Mouse (Mus musculus): ENCODE measurements around the gene Prf1. TPM values are rescaled to one million over a fixed set of nuclear protein-coding genes. Genes with fewer than 3 reads are reported as not detected.
A peak's percentile ranks its signal among the peaks of the same experiment; 100 is the strongest.

Gene Prf1
- total RNA-seq, 2 experiments from 2014 or later: not detected

DNA sequence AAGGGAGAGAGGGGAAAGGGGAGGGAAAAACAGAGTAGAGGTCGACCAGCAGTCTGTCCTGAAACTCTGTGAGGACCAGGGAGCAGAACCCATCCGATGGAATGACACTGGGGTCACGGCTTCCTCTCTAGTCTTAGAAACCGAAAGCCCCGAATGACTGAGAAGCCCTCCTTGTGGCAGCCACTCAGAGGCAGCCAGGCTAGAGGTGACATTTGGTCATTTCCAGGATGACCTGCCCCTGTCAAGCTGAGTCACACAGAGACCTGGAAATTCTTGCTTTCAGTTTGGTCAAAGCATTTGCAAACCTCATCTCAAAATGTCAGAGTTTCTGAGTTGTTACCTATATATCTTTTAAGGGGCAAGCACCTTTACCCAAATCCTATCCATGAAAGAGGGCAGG lies 16.5 kb upstream of the Prf1 start:
- no peak for DNase-seq
- intact Hi-C loops (cut with DNase I; ENCODE audit: low total_unique reads): no loop called here

DNA sequence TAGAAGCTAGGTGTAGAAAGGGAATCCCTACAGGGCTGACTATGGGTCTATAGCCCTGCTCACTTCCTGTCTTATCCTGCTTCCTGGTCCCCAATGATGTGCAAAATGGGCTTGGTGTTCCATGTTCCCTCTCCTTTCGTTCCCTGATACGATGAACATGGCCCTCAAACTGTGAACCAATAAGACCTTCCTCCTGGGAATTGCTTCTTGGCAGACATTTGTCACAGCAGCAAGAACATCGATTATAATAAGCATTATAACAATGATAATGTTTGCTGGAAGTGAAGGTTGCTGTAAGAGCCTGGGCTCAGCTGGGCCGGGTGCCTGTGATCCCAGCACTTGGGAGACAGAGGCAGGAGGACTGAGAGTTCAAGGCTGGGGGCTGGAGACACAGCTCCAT lies 13.3 kb upstream of the Prf1 start:
- no peak for DNase-seq
- intact Hi-C loops (cut with DNase I; ENCODE audit: low total_unique reads): no loop called here

DNA sequence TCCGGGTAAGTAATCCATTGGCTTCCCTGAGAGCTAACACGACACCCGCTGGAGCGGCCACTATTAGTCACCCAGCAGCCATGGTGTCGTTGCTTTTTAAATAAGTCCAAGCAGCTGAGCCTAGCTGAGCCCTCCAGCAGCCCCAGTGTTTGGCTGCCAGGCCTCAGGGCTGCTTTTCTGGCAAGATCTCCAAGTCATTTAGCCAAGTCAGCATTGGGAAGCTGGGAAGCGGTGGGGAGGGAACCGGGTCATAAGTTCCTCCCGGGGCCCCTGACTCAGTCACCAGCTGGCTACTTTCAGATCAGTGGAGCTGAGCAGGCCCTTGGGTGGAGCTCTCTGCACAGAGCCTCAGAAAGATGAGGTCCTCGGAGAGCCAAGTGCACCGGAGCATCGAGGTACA lies 12.4 kb upstream of the Prf1 start:
- intact Hi-C loops (cut with DNase I; ENCODE audit: low total_unique reads): no loop called here
- peak; percentile 80 for DNase-seq

DNA sequence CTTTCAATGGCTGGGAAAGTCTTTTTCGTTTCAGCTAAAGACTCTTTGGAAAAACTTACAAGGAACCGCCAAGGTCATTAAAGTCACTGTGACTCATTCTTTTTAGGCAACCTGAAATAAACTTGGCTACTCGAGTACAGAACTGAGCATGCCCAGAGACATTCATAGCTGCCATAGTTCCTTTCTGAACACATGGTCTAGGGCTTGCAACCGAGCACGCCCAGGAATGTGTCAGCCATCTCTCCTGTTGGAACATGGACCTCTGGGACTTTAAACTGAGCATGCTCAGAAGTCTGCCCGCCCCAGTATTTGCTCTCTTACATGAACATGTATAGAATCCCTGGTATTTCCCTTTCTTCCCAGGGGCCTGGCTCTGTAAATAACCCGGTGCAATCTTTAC lies 11.4 kb upstream of the Prf1 start:
- DNase-seq: peak; percentile 37
- intact Hi-C loops (cut with DNase I; ENCODE audit: low total_unique reads): no loop called here

DNA sequence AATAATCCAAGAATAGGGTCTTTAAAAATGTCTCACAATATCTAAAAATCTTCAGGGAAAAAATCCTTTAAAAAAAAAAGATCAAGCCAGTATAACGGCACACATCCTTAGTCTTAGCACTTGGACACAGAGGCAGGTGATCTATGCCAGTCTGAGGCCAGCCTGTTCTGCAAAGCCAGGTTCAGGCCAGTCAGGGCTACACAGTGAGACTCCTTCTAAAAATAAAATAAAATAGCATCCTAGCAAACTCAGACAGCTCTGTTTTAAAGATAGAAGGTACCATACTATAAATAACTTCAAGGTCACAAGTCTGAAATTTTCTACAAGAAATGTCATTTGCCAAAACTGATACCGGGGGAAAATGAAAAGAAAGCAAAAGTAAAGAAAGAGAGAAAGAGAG lies 7.6 kb upstream of the Prf1 start:
- DNase-seq: no peak
- intact Hi-C loops (cut with DNase I; ENCODE audit: low total_unique reads): no loop called here

DNA sequence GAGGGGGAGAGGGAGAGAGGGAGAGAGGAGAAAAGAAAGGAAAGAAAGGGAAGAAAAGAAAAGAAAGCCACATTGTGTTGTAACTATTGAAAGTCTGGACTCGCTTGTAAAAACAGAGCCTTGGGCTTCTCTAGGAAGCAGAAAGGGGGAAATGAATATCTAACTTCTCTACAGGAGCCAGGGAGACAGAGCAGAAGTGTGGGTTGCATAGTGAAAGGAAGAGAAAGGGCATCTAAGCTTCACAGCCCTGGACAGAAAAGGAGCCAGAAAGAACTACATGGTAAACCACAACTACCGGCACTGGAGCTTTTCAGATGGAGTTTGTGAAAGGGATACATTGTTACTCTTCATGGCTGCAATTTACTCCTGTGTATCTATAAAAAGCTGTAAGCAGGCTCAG lies 7.2 kb upstream of the Prf1 start:
- intact Hi-C loops (cut with DNase I; ENCODE audit: low total_unique reads): no loop called here

DNA sequence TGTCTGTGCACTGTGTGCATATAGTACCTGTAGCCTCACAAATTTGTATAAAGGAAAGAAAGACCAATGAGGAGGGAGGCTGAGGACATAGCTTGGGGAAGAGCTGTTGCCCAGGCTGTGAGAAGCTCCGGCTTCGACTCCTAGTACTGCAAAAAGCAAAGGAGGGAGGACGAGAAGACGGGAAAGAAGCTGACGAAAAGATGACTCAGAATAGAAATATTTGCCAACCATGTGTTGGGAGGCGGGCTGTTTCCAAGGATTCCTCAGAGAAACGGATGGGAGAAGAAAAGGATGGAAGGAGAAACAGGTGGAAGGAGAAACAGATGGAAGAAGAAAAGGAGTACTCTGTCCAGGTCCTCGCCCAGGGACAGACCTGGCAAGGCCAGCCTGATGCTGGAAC lies 3.4 kb upstream of the Prf1 start:
- no peak for DNase-seq
- intact Hi-C loops (cut with DNase I; ENCODE audit: low total_unique reads): no loop called here

More for the DNA sequence above, 7.2 kb upstream of the Prf1 start:
- DNase-seq: no peak

DNA sequence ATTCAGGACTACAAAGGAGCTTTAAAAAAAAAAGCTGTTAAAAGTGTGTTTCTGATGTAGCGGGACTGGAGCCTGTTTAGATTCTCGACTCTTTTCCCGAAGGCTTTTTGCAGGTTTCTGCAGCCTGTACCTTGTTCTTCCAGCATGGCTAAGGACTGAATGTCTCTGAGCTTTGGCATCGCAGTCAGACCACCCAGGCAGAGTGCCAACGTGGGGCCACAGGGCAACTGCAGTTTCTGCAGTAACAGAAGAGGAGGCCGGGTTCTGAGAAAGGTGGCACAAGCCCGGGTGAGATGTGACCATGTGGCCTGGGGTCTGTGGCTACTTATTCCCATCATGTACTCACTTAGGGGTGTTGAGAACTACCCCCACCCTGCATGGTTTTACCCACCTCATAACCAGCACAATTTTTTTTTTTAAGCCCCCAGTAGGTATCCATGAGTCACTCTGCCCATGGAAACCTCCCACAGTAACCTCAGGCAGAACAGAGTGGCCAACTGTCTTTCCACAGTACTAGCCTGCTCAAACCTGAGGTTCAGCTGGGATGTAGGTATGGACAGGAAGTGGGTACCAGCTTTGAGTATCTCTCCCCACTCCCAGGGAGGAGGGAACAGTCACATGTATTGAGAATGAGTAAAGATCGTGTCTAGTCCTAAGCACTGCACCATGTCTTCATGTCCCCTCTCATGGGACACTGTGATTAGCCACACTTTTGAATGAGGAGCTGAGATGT lies 754 bp upstream of the Prf1 start:
- DNase-seq: no peak
- intact Hi-C loops (cut with DNase I; ENCODE audit: low total_unique reads): no loop called here

DNA sequence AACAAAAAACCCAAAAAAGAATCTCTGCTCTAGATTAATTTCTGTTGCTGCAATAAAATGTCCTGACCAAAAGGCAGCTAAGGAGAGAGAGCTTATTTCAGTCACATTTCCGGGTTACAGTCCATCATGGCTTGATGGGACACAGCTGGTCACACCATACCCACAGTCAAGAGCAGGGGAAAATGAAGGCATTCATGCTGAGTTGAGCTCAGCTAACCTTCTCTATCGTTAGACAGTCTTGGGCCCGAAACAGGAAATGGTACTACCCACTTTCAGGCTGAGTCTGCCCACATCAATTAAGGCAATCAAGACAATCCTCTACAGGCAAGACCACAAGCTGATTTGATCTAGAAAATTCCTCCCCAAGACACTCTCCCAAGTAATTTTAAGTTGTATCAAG lies 3.4 kb downstream of the Prf1 start:
- intact Hi-C loops (cut with DNase I; ENCODE audit: low total_unique reads): no loop called here
- DNase-seq: no peak

DNA sequence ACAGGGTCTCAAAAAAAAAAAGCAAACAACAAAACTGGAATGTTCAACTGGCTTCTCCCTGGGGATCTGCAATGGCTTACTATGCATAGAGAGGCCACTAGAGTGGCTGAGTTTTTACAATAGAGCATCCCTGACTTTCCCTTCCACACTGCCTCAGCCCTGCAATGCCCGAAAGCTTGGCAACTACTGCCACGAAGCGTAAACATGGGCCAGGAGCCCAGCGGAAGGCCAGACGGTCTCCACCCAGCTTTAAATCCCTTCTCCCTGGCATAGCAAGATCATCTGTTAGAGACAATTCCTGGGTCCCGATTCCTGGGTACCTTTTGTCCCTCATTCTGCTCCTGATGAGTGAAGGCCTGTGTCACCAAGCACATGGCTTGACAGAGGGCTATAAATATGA lies 6.4 kb downstream of the Prf1 start:
- intact Hi-C loops (cut with DNase I; ENCODE audit: low total_unique reads): no loop called here
- no peak for DNase-seq

DNA sequence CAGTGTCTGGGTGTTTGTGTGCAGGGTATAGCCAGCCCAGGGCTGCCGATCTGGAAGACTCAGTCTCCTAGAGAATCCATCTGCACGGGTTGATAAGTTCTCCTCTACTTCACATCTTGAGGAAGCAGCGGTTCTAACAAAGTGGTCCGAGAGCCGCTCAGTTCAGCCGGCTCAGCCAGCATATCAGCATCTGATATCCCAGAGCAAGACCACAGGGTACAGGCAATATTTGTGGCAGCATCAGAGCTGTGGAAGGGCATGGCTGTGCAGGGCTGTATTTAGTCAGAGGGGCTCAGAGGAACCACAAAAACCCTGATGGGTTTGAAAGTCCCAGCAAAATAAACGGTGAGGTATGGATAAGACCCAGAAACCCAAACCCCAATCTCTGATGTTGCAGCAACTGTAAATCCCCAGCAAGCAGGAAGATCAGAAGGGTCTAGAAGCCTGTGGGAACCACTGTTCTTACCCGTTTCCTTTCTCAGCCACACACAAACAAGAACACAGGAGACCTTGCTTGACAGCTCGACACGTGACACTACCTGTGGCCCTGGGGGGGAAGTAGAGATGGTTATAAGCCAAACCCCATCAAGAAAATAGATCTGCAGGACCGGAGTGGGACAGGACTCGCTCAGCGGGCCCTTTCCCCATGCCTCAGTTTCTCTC lies 8.4 kb downstream of the Prf1 start:
- no peak for DNase-seq
- intact Hi-C loops (cut with DNase I; ENCODE audit: low total_unique reads): no loop called here

DNA sequence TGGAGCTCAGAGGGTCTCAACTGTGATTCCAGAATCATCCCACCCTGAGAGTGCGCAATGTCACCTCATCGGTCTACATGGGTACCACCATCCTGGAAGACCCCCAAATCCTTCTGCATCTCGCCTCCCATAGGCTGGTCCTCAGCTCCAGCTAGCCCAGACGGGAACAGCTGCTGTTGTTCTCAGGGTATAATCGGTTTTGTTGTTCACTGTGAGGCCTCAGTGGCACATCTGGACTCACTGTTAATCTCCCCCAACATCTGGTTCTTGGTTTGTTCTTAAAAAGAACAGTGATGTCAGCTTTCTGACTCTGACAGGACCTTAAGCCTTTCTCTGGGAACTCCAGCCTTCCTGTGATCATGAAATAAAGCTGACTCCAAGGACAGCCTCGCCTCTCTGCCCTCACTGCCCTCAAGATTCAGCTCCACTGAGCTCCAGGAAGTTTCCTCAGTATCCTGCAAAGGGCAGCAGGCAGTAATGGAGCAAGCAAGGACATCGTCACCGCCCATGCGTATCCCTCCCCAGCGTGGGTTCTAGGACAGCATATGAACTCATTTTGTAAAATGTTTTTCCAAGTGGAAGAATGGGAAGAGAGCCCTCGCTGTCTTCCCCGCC lies 11.2 kb downstream of the Prf1 start:
- DNase-seq: no peak
- intact Hi-C loops (cut with DNase I; ENCODE audit: low total_unique reads): no loop called here

DNA sequence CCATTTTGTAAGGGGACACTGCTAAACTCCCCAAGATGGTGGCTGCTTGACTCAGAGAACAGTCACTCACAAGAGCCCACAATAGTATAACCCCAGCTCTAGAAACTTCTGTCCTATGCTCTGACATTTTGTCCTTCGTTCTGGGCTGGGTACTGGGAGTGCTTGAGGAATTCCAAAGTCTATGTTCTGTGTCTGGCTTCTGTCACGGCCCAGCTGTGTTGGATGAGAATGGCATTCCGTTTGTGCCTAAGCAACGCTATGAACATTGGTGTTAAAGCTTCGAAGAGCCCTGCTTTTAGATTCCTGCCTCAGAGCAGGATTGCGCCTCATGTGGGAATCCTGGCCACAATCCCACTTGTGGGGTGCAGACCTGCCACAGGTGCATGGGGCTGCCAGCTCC lies 14.5 kb downstream of the Prf1 start:
- intact Hi-C loops (cut with DNase I; ENCODE audit: low total_unique reads): no loop called here
- no peak for DNase-seq

DNA sequence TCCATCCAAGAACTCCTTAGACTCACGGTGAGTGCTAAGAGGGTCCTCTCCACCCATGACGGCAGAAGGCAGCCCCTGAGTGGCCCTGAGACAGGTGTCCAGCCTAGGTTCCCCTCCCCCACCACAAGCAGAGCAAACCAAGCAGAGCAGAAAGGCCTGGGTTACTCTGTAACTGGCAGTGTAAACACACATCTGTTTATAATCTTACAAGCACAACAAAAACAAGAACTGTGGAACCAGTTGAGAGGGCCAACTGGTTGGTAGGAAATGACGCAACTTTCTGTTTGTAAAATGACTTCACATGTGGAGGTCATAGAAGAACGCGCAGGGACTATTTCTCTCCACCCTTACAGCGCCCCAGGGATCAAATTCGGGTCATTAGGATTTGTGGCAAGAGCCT lies 15.1 kb downstream of the Prf1 start:
- DNase-seq: no peak
- intact Hi-C loops (cut with DNase I; ENCODE audit: low total_unique reads): no loop called here

DNA sequence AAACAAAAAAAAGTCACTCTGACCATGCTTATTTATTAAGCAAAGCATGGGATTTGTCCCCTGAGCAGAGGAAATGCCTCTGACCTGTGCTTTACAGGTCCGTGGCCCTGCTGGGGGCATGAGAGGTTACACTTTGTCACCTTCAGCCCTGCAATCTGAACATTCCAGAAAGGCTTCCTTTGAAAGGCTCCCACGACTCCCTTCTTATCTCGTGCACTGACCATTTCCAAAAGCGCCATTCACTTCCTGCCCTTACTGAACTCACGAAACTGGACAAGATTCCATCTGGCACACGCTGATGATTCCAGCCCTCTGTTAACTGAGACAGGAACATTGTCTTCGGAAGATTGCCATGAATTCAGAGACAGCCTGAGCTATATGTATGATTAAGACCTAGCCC lies 16.1 kb downstream of the Prf1 start:
- intact Hi-C loops (cut with DNase I; ENCODE audit: low total_unique reads): no loop called here
- no peak for DNase-seq

DNA sequence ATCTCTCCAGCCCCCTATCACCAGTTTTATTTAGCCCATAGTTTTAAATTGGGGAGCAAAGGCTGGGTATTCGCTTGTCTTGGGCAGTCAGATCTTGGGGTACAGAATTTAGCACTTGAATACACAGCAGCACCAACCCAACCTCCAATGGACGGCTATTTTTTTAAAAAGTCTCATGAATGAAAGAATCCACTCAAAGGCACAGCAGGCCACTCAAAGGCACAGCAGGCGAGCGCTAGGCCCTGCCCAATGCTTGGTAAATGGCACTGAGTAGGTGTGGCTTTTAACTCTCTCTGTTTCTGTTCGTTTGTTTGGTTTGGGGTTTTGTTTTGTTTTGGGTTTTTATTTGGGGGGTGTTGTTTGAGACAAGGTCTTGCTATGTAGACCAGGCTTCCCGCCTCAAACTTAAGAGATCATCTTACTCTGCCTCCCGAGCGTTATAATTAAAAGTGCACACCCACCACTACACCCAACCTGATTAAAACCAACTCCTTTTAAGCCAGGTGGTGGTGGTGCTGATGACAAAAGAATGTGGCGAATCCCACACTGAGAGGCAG lies 17.8 kb downstream of the Prf1 start:
- no peak for DNase-seq
- intact Hi-C loops (cut with DNase I; ENCODE audit: low total_unique reads): no loop called here

DNA sequence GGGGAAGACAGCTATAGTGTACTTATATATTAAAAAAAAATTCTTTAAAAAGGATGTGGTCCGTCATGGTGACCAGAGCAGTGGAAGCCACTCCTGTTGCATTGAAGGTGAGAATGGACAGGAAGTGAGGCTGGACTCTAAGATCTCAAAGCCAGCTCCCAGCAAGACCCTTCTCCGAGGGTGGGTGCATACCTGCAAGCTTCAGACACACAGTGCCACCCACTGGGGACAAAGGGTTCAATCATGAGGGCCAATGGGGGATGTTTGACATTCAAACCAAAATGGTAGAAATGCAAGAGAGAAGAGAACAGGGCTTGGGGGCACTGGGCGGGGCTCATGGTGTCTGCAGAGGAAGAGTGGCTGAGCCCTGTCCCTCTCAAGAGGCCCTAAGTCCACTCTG lies 20.9 kb downstream of the Prf1 start:
- intact Hi-C loops (cut with DNase I; ENCODE audit: low total_unique reads): no loop called here
- no peak for DNase-seq

DNA sequence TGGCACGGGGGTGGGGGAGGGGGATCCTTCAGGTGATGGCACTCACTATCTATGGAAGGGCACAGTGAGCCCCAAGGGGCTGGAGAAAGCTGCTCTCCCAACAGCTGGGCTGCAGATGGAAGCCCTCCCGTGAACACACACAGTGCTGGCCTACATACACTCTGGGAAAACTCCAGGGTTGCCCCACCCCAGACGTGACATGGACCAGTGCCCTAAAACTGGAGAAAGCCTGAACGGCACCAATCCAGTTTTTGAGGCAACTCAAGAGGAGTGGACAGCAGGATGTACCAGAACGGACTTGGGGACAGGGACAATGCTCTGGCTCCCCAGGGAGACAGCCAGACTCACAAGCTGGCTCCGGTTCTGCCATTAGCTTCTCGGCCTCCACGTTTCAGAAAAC lies 27.1 kb downstream of the Prf1 start:
- intact Hi-C loops (cut with DNase I; ENCODE audit: low total_unique reads): loop anchor here (5.0 kb wide), 1 partner anchor 52 kb away; the partner anchor contains the start of gene Adamts14
- peak; percentile 41 for DNase-seq

DNA sequence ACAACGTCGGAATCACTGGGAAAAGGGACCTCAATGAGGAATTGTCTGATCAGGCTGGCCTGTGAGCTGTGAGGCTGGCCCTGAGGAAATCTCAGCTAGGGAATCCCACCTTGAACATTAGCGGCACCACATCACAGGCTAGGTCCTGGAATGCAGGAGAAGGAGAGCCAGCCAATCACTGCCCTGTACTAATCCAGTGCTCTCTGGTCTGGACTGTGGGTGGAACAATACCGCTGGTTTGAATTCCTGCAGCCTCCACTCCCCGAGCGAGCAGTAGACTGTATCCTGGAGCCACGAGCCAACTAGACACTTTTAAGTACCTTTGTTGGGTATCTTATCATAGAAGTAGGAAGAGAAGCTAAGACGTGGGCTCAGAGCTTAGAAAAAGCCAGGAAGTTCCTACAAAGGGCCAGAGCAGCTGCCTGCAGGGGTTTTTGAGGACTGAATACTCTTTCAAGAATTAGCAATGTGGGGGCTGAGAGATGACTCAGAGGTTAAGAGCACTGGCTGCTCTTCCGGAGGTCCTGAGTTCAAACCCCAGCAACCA lies 28.2 kb downstream of the Prf1 start:
- no peak for DNase-seq
- intact Hi-C loops (cut with DNase I; ENCODE audit: low total_unique reads): no loop called here

DNA sequence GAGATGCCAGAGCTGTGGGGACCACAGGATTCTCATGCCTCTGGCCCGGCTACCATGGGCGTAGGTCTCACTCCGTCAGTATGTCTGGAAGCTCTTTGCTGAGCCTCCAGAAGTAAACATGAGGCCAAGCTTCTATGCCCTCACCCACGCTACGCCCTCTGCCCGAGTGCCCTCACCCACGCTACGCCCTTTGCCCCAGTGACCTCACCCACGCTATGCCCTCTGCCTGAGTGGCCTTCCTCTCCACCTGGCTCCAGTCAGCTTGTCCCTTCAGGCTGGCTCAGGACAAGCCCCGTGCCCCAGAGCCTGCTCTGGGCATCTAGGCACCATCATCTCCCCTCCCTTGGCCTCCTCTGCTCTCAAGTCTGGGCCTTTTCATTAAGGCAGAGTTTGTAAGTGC lies 29.9 kb downstream of the Prf1 start:
- DNase-seq: no peak
- intact Hi-C loops (cut with DNase I; ENCODE audit: low total_unique reads): no loop called here

DNA sequence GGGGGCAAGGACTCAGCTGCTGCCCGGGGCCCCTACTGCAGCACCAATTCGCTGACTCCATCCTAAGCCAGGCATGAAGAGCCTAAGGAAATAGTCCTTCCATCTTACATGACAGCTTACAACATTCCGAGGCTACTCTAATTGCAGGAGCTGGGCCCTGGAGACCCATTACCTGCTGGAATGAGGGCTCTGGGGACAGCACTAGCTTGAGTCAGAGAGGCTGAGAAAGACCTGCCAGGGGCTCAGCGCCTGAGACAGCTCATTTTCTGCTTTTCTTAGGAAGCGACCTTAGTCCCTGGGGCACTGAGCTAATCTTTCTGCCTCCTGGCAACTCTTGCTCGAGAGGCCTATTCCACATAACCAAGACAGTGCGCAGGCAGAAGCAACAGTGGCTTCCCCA lies 31.3 kb downstream of the Prf1 start:
- DNase-seq: peak; percentile 57
- intact Hi-C loops (cut with DNase I; ENCODE audit: low total_unique reads): no loop called here
